Mouse (Mus musculus): ENCODE data around the gene Srrm1. TPM values are rescaled to one million over a fixed set of nuclear protein-coding genes. Genes with fewer than 3 reads are reported as not detected.

The Srrm1 gene
- polyA plus RNA-seq, 1 experiment from 2014 or later: 289 TPM

DNA sequence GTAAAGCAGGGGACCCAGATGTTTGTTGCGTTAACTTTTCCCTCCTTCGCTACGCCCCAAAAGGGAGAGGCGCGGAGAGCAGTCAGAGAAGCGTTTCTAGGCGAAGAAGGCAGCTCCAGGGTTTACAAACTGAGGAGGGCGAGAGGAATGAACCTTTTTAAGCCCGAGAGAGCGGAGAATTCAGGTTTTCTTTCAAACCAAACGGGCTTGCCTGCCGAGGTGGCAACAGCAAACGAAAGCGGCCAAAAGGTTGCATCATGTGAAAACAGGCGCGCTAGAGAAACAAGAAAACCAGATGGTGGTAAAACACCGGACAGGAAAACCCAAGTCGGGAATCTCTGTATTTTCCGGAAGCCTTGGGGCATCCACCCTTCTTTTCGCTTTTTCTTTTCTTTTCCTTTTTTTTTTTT lies 81.7 kb downstream of the Srrm1 start:
- H3K36me3 ChIP-seq (ENCODE audit: control insufficient read depth, insufficient read depth, low read length): no peaks in the 10 kb centered on the region
- 2% methylated on average over 20 of the region's 20 CpGs for whole genome bisulfite sequencing
- ATAC-seq (ENCODE audit: low FRiP score) (no peak), DNase-seq (ENCODE audit: low spot score) (peak; percentile 56)
- H3K9ac ChIP-seq (ENCODE audit: low read depth, low read length): peak overlapping the region; percentile 84
- H3K4me1 ChIP-seq (replicated peaks; ENCODE audit: control insufficient read depth, insufficient read depth, low read length): peaks cover 12% of the 10 kb centered on the region; the same call in 1 of the 2 replicates
- H3K4me2 ChIP-seq (replicated peaks; ENCODE audit: low read depth, low read length): peak overlapping the region; percentile 81
- H3K27me3 ChIP-seq (ENCODE audit: control insufficient read depth, insufficient read depth, low read length): peaks cover 3% of the 10 kb centered on the region; the same call in 1 of the 2 replicates
- peak overlapping the region; percentile 30; the same call in 1 of the 2 replicates for H3K27ac ChIP-seq (ENCODE audit: low read depth, low read length)
- H3K4me3 ChIP-seq (ENCODE audit: low read depth, low read length): peak overlapping the region; percentile 91
- H3K9me3 ChIP-seq (ENCODE audit: control insufficient read depth, low read length): no peaks in the 10 kb centered on the region

Other genes with a start within 250 kb of the Srrm1 start
- gene Runx3, start 232.7 kb downstream of the Srrm1 start, polyA plus RNA-seq (2014; fragmentation: Nextera tagmentation; extraction: Ambion mirVana): 0.21 and 0.28 TPM in 2 replicates
- gene Clic4, start 80.5 kb downstream of the Srrm1 start, polyA plus RNA-seq (2014; fragmentation: Nextera tagmentation; extraction: Ambion mirVana): 109 and 147 TPM in 2 replicates
- gene Ncmap, start 44.9 kb upstream of the Srrm1 start, polyA plus RNA-seq (2014; fragmentation: Nextera tagmentation; extraction: Ambion mirVana): 0.75 TPM in 1 of 2 replicates, not detected in the other
- gene Rcan3, start 80.5 kb upstream of the Srrm1 start, polyA plus RNA-seq (2014; fragmentation: Nextera tagmentation; extraction: Ambion mirVana): 11.0 and 13.9 TPM in 2 replicates
- gene Stpg1, start 141.5 kb upstream of the Srrm1 start, polyA plus RNA-seq (2014; fragmentation: Nextera tagmentation; extraction: Ambion mirVana): 0.79 and 1.0 TPM in 2 replicates
- 2.7 and 5.8 TPM in 2 replicates for gene Nipal3, start 141.7 kb upstream of the Srrm1 start, polyA plus RNA-seq (2014; fragmentation: Nextera tagmentation; extraction: Ambion mirVana)
- 3.7 and 4.4 TPM in 2 replicates for gene Grhl3, start 220.3 kb upstream of the Srrm1 start, polyA plus RNA-seq (2014; fragmentation: Nextera tagmentation; extraction: Ambion mirVana)

All from hindbrain, embryonic 11.5 days (tissue).